Mouse (Mus musculus): Measurements from ENCODE around the gene Arid1b. TPM values are rescaled to one million over a fixed set of nuclear protein-coding genes. Genes with fewer than 3 reads are reported as not detected.

The Arid1b gene
- polyA plus RNA-seq, 1 experiment from 2014 or later = 2.2 TPM

- no peak for DNase-seq
- Histone ChIP-seq H3K9ac (replicated peaks) (no peak overlapping the region), H3K4me1 (ENCODE audit: insufficient read depth) (peaks cover 58% of the 10 kb centered on the region), H3K4me2 (ENCODE audit: low read depth, low read length) (no peak overlapping the region), H3K27ac (ENCODE audit: low read depth) (no peak overlapping the region), H3K27me3 (ENCODE audit: insufficient read depth, low read length) (no peaks in the 10 kb centered on the region), H3K4me3 (ENCODE audit: low read depth, low read length) (no peak overlapping the region), H3K9me3 (ENCODE audit: low read length) (no peaks in the 10 kb centered on the region), H3K36me3 (replicated peaks; ENCODE audit: insufficient read depth, low read length) (no peaks in the 10 kb centered on the region)
- no peak for ATAC-seq
- WGBS (ENCODE audit: insufficient replicate concordance) = 68% methylated on average over 10 of the region's 10 CpGs
- TF ChIP-seq CTCF (IDR thresholded peaks at IDR 0.05; ENCODE audit: low read depth) = no peak
- no peak for TF ChIP-seq EP300 (IDR thresholded peaks at IDR 0.05; ENCODE audit: low read depth)
These were observed 8.9 kb downstream of the Arid1b start for GRCm38 (mm10) chr17:5002937-5003508.

- Histone ChIP-seq H3K27me3 (ENCODE audit: insufficient read depth, low read length) (no peaks in the 10 kb centered on the region), H3K9me3 (ENCODE audit: low read length) (no peaks in the 10 kb centered on the region), H3K36me3 (replicated peaks; ENCODE audit: insufficient read depth, low read length) (no peaks in the 10 kb centered on the region), H3K4me2 (ENCODE audit: low read depth, low read length) (peak overlapping the region; percentile 5; the same call in 1 of the 2 replicates), H3K27ac (ENCODE audit: low read depth) (peak overlapping the region; percentile 39; the same call in 1 of the 2 replicates), H3K4me3 (ENCODE audit: low read depth, low read length) (no peak overlapping the region), H3K9ac (replicated peaks) (no peak overlapping the region), H3K4me1 (ENCODE audit: insufficient read depth) (peaks cover 68% of the 10 kb centered on the region)
- DNase-seq = no peak
- TF ChIP-seq CTCF (IDR thresholded peaks at IDR 0.05; ENCODE audit: low read depth) = no peak
- no peak for TF ChIP-seq EP300 (IDR thresholded peaks at IDR 0.05; ENCODE audit: low read depth)
- 65% methylated on average over 8 of the region's 8 CpGs for WGBS (ENCODE audit: insufficient replicate concordance)
- ATAC-seq = no peak
These were observed 10.1 kb downstream of the Arid1b start for GRCm38 (mm10) chr17:5004266-5004665.

GRCm38 (mm10) chr17:5004706-5005105 lies 10.6 kb downstream of the Arid1b start:
- peaks cover 72% of the 10 kb centered on the region for H3K4me1 ChIP-seq (ENCODE audit: insufficient read depth)
- DNase-seq (no peak), ATAC-seq (no peak)
- H3K27ac ChIP-seq (ENCODE audit: low read depth) = no peak overlapping the region
- TF ChIP-seq CTCF (IDR thresholded peaks at IDR 0.05; ENCODE audit: low read depth) = no peak
- TF ChIP-seq EP300 (IDR thresholded peaks at IDR 0.05; ENCODE audit: low read depth) = no peak
- H3K9ac ChIP-seq (replicated peaks) = no peak overlapping the region
- WGBS (ENCODE audit: insufficient replicate concordance) = 49% methylated on average over 5 of the region's 5 CpGs
- no peaks in the 10 kb centered on the region for H3K27me3 ChIP-seq (ENCODE audit: insufficient read depth, low read length)
- peak overlapping the region; percentile 5; the same call in 1 of the 2 replicates for H3K4me2 ChIP-seq (ENCODE audit: low read depth, low read length)
- no peaks in the 10 kb centered on the region for H3K36me3 ChIP-seq (replicated peaks; ENCODE audit: insufficient read depth, low read length)
- no peak overlapping the region for H3K4me3 ChIP-seq (ENCODE audit: low read depth, low read length)
- H3K9me3 ChIP-seq (ENCODE audit: low read length) = no peaks in the 10 kb centered on the region

- ATAC-seq (peak; percentile 60; the same call in 1 of the 2 replicates), DNase-seq (no peak)
- Histone ChIP-seq H3K4me3 (ENCODE audit: low read depth, low read length) (no peak overlapping the region), H3K36me3 (replicated peaks; ENCODE audit: insufficient read depth, low read length) (no peaks in the 10 kb centered on the region), H3K4me1 (ENCODE audit: insufficient read depth) (peaks cover 68% of the 10 kb centered on the region), H3K27me3 (ENCODE audit: insufficient read depth, low read length) (no peaks in the 10 kb centered on the region), H3K4me2 (ENCODE audit: low read depth, low read length) (no peak overlapping the region), H3K9me3 (ENCODE audit: low read length) (no peaks in the 10 kb centered on the region), H3K27ac (ENCODE audit: low read depth) (no peak overlapping the region), H3K9ac (replicated peaks) (no peak overlapping the region)
- TF ChIP-seq CTCF (IDR thresholded peaks at IDR 0.05; ENCODE audit: low read depth) (no peak), EP300 (IDR thresholded peaks at IDR 0.05; ENCODE audit: low read depth) (no peak)
- 56% methylated on average over 3 of the region's 3 CpGs for WGBS (ENCODE audit: insufficient replicate concordance)
These were observed 11.2 kb downstream of the Arid1b start for GRCm38 (mm10) chr17:5005285-5005684.

- Histone ChIP-seq H3K36me3 (replicated peaks; ENCODE audit: insufficient read depth, low read length) (no peaks in the 10 kb centered on the region), H3K27ac (ENCODE audit: low read depth) (no peak overlapping the region), H3K9me3 (ENCODE audit: low read length) (no peaks in the 10 kb centered on the region), H3K4me3 (ENCODE audit: low read depth, low read length) (no peak overlapping the region), H3K4me1 (ENCODE audit: insufficient read depth) (peaks cover 69% of the 10 kb centered on the region), H3K4me2 (ENCODE audit: low read depth, low read length) (peak overlapping the region; percentile 45), H3K27me3 (ENCODE audit: insufficient read depth, low read length) (no peaks in the 10 kb centered on the region), H3K9ac (replicated peaks) (no peak overlapping the region)
- WGBS (ENCODE audit: insufficient replicate concordance) = 34% methylated on average over 15 of the region's 15 CpGs
- no peak for TF ChIP-seq CTCF (IDR thresholded peaks at IDR 0.05; ENCODE audit: low read depth)
- peak; percentile 63 for ATAC-seq
- DNase-seq = no peak
These were observed 13.1 kb downstream of the Arid1b start for GRCm38 (mm10) chr17:5007156-5007658.

- no peak for DNase-seq
- 83% methylated on average over 10 of the region's 10 CpGs for WGBS (ENCODE audit: insufficient replicate concordance)
- Histone ChIP-seq H3K4me2 (ENCODE audit: low read depth, low read length) (no peak overlapping the region), H3K27ac (ENCODE audit: low read depth) (0 out of 2 replicates have a peak overlapping the region, but pooled peaks have one; percentile 3), H3K27me3 (ENCODE audit: insufficient read depth, low read length) (no peaks in the 10 kb centered on the region), H3K4me1 (ENCODE audit: insufficient read depth) (peaks cover 71% of the 10 kb centered on the region), H3K9me3 (ENCODE audit: low read length) (no peaks in the 10 kb centered on the region), H3K4me3 (ENCODE audit: low read depth, low read length) (no peak overlapping the region), H3K36me3 (replicated peaks; ENCODE audit: insufficient read depth, low read length) (no peaks in the 10 kb centered on the region), H3K9ac (replicated peaks) (no peak overlapping the region)
- no peak for TF ChIP-seq CTCF (IDR thresholded peaks at IDR 0.05; ENCODE audit: low read depth)
- TF ChIP-seq EP300 (IDR thresholded peaks at IDR 0.05; ENCODE audit: low read depth) = no peak
- ATAC-seq = no peak
These were observed 14.1 kb downstream of the Arid1b start for GRCm38 (mm10) chr17:5008236-5008635.

Data from liver, postnatal 0 days (tissue).